Mouse (Mus musculus) stomach, postnatal 0 days (tissue): Measurements from ENCODE around the gene Nr1h3.

ENCODE experiments used
- CTCF ChIP-seq: IDR thresholded peaks from 2 replicates; pipeline ENCODE4 v1.5.1; 2016; ENCODE audit warnings: antibody characterized with exemption, low read depth, mild to moderate bottlenecking, moderate library complexity
- EP300 ChIP-seq: optimal IDR thresholded peaks from 2 replicates; pipeline ENCODE3; 2016; ENCODE audit warnings: antibody characterized with exemption

DNA sequence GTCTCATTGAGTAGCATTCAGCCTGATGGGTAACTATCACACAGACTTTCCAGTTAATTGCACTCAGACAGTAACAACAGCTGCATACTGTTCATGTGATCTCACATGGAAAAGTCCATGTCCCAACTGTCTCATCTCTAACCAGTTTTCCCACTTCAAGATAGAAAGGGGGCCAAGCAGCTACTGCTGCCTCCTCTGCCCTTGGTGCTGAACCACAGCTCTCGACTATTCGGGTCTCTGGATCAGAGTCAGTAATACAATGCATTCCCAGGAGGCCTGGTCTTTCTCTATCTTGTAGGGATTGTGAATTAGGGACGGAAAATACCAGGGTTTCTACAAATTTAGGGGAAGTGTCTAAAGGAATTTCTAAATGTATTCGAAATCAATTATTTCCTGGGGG, 22.8 kb downstream of the Nr1h3 start:
- TF ChIP-seq CTCF (no peak), EP300 (no peak)
